Mouse (Mus musculus) cerebellum, adult 9-11 months (tissue): ENCODE measurements at regions not wholly inside any gene's neighbourhood (a gene's known extent, or its start where the extent isn't known, plus 50 kb on each side); places are given as distances from the start of the nearest gene placed in this dataset.
"Not testable (repeated sequence)": the region's sequence is repeated elsewhere in the genome, so short reads cannot be mapped to it uniquely, and the experiment has no call there.

Source experiments
- DNase-seq: peaks from one replicate; pipeline ENCODE4 v3.0.0; 2022

DNA sequence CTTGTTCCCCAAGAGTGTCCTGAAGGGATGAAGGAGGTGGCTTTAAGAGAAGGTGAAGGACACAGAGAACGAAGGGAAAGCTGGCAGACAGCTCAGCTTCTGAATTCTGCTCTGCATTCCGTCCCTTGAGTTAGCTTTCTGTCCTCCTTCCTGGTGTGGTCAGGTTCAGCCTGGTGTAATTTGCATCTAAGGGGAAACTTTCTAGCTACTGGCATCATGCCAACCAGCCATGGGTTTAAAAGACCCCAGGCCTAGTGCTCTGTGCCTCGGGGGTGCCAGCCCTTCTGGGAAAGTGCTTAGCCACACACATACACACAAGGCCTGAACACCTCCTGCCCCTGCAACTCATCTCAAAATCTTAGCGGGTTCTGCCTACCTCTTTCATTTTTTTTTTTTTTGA lies 246.9 kb downstream of the Fgf9 start:
- DNase-seq: no peak

DNA sequence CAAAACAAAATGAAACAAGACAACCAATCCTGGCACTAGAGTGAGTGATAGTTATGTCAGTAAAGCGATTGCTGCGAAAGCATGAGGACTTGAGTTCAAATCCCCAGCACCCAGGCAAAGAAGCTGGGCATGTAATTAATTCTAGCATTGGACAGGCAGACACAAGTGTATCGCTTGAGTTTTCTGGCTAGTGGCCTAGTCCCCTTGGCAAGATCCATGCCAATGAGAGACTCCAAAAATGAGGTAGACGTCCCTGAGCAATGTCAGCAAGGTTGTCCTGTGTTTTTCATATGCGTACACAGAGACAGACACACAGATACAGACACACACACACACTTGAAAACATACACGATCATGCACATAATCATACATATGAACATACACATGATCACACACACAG lies 237.3 kb downstream of the Fgf9 start:
- no peak for DNase-seq

DNA sequence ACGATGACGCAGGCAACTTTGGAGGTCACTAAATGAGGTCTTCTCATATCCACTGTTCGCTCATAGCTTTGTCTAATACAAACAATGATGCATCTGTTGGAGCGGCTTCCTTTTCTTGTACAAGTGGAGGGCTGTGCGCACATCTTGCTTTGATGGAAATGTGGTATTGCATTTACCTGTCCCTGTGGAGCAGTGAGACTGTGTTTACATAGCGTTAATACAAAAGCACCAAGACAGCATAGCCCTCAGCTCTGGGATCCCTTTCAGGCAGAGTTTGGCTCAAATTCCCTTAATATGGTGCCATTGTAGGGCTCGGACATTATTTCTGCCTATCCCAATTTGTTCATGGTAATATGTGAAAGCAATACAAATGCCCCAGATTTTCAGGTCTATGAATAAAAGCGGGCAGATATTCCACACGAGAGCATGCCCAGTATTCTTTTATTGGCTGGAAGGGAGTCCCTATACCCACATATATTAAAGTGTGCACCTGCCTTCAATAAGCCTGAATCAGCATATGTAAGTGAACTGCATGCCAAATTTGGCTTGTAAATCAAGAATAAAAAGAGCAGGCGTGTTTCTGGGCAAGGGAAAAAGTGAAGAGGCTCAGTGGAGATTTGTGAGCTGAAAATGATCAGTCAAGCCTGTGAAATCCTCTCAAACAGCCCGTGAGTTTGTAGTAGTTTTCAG lies 236.6 kb downstream of the Fgf9 start:
- DNase-seq: no peak

DNA sequence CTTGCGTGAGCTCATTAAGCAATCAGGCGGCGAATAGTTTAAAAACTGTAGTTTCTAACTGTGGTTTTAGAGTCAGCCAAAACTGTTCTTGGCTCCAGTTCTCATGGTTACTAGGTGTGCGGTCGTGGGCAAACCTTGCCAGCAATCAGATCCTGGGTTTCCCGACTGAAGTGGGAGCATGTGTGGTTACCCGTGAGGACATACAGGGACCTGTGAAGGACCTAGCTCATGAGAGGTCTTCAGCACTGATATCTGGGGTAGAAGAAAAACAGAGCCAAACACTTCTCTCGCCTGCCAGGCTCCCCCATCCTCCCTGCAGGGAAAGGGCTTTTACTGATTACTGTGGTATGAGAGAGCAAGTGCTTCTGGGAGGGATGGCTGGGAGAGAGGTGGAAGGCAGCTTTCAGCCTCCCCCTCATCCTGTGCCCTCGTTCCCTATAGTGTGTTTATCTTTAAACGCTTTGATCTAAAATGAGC lies 230.1 kb downstream of the Fgf9 start:
- no peak for DNase-seq

DNA sequence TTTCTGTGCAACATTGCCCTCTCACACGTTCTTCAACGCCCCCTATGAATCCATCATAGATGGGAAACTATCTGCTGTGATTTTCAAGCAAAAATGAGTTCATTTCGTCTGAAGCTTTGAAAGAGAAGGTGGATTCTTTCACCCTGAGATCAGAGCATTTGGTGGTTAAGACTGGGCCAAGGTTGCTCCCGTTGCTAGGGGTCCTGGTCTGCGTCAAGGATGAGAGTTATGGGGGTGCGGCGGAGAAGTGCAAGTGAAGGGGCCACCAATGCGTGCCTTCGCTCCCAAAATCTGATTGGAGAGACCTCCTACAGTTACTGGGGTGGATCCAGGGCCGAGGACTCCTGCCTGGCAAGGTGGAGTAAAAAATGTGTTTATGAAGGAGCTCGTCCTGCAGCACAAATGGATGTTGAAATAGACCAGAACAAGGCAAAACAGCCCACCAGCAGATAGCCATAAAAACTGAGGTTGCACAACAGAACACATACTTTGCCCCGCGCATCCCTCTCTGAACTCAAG lies 215.7 kb downstream of the Fgf9 start:
- DNase-seq: no peak

DNA sequence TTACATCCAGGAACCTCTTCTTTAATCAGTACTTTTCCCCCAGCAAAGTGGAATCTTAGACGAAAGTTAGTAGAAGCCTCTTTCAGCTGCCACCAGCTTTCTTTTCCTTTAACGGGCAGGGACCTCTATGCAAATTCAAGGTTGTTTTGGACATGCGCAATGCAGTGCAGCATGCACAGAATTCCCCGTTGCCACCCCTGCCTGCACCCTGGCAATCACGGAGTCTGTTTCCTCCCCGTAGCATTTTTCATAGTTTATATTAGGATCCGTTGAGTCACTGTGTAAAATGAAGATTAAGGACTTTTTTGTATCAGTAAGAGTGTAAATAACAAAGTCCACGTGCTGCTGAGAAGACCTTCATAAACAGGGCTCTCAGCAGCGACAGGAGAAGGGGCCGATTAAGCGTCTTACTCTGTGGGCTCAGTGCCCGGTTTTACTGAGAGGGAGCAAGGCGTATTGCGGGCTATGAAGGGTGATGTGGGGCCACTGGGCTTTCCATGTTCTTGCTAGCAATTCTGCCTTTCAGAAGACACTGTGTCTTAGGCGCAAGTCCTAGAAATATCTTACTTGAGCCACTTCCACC lies 212.5 kb downstream of the Fgf9 start:
- peak; percentile 5 for DNase-seq

DNA sequence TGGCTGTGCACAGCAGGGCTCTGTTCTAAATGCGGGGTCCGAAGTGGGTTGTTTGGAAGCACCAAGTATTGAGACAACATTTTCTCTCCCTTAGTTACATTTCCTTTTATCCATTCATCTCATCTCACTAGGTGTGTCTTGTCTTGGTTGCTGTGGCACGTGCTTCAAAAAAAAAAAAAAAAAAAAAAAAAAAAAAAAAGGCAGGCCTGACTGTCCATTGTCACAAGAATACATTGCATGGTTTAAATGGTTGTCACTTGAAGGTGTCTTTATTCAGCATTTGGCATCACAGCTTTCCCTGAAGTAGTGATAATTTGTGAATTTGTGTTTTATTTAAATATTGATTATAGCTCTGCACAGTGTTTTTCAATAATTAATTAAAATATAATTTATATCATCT lies 211.9 kb downstream of the Fgf9 start:
- DNase-seq: no peak

DNA sequence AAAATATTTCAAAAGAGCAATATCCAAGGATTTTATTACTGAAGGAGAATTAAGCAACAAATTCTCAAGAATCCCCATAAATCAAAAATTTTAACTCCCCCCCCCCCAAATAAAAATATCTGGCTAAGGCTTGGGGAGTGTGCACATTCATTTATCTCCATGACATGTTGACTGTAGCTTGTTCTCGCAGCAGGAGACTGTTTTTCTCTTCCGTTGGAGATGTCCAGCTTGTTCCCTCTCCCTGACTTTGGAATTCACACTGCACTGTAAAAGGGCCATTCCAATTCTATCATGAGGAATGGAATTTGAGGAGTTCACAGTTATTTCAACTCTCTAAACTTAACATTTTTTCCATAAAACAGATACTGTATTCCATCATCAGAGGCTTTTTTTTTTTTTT lies 204.1 kb downstream of the Fgf9 start:
- DNase-seq: not testable (repeated sequence)

DNA sequence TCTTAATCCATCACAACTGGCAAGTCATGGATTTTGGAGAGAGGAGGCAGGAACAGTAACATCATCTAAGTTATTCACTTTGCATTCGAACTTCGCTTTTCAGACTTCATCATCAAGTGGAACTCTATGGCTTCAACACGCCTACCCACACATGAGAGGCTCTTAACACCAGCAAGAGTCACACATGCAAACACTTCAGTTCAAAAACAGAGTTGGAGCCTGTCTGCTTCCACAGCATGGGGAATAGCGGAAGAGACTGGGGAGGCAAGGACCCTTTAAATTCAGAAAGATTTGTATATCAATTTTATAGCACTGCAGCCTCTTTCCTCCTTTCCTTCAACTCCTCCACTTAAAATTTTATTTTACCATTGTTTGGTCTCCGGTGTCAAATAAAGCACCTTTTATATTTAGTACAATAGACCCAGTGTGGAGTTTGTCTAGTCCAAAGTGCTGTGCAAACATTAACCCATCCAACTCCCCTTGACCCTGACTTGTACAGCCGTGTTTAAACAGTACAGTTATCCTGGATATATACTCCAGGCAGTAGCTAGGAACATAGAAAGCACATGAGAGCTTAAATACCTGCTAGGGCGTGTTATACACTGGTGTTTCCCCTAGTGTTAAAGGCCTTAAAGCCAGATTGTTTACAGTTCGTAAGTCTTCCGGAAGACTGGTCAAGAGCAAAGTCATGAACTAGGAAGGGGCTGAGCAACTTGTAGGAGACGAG lies 203.5 kb downstream of the Fgf9 start:
- no peak for DNase-seq

DNA sequence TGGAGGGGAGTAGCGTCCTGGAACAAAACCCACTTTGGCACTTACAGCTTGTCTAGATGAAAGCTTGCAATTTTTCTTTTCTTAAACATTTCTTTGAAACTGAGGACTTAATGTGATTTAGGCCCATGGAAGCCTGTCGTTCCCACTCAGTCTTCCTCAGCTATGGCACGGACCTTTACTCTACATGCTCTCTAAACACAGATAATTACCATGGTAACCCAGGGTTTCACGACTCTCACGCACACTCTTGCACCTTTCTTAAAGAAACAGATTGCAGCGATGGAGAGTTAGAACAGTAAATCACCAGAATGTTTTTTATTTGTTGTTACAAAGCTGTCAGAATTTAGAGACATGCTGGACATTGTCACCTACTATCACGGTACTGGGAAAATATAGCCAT lies 195.0 kb downstream of the Fgf9 start:
- no peak for DNase-seq

DNA sequence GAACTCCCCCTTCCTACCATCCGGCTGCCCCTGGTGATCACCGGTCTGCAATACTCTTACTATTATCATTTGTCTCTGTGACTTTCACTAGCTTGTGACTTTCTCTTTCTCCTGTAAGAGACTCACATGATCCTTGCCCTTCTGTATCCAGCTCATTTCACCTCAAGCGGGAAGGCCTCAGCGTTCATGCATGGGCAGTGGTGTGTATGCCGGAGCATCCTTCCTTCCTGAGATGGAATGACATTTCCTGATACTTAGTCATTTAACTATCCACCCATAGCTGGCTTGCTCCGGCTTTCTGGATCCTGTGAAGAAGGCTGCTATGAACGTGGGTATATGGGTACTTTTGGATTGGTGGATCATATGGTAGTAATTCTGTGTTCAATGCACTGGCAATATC lies 194.1 kb downstream of the Fgf9 start:
- no peak for DNase-seq

DNA sequence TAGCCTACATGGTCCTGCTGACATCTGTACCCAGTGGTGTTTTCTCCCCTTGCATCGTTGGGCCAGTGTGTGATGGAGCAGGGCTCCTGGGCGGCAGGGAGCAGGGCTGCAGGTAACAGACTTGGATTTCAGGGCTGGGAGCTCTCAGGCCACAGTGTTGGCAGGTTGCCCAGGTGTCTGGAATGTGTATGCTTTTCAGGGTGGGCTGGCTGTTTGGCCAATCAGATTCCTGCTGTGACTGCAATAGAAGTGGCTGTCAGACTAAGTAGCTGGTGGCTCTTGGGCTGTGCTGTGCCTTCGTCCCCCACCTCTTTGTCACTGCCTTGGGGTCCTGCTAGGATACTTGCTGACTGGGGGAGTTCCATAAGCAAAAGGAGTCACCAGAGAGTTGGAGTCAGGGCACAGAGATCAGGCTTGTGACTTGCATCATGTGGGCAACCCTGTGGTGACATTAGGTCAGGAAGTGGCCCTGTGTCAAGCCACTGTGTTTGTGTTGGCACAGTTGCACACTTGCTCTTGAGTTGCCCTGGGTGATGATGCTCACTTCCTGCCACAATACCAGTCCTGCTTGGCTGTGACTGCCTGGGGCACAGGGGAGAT lies 183.1 kb downstream of the Fgf9 start:
- no peak for DNase-seq

DNA sequence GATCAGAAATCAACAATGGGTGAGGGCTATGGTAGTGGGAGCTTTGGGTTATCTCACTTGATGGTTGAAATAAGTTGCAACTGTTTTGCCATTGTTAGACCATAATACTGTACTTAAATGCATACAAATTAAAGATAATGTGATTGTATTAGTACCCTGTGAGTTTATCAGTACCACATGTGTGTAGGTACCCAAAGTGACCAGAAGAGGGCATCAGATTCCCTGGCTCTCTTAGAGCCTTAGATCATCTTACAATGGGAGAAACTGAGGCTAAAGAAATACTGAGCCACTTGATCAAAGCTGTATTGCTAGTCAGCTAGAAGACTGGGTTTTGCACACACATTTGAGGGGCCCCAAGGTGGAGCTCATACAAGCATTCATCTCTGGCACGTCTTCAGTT lies 155.5 kb downstream of the Fgf9 start:
- DNase-seq: no peak

DNA sequence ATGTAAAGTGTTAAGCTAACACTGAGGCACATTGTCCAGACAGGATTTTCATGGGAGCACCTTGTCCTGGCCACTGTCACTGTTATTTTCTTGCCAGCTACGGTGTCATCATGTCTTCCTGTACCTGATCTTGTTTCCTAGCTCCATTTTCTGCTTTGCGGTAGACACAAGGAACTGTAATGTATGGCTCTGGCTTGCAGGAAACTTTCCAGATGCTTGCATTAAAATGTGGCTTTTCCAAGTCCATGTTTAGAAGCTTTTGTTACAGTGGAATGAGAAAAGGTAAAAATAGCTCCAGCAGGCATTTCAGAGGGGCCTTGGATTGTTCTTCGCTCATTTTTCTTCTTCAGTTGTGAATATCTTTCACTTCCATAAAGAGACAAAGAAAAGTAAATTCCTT lies 154.1 kb downstream of the Fgf9 start:
- DNase-seq: no peak

DNA sequence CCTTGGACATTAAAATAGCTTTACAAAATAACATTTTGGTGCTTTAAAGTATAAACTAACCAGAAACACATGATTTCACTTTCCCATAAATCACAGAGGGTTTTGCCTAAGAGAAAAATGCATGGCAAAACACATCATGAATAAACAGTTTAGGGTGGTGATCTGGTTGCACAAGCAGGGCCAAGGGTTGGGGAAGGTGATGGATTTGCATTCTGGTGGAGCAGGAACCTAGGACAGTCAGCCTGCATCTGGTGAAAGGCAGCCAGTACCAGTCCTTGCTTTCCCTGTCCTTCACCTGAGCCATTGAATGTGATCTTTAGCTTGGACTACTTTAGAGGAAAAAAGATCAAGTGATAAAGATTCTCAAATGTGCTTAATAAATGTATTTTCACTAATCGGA lies 138.1 kb downstream of the Fgf9 start:
- no peak for DNase-seq

DNA sequence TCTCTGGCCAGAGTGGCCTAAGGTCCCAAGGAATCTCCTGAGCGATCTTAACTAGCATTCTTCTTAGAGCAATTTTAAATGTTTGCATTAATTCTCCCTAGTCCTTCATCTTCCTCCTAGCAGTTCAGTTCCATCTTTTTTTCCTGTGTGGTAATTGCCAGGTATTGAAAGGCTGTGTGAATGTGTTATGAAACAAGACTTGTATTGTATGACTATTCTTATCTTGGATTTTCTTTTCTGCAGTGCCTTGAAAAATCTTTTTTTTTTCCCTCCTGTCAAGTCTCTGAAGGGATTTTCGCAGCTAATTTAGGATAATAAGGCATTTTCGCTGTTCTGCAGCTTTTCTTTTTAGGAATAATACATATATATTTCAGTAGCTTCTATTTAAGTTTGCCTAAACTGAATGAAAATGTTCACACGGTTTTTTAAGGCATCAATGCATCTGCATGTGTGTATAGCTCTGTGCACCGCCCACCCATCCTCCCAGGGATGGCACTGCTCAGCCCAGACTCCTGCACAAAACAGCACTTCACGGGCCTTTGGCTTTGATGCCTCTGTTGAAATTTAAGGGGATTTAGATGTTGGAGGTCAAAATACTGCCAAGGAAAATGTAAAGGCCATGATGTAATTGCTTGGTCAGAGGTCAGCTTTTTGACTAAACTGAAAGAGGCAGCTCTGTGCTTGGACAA lies 132.4 kb downstream of the Fgf9 start:
- no peak for DNase-seq

DNA sequence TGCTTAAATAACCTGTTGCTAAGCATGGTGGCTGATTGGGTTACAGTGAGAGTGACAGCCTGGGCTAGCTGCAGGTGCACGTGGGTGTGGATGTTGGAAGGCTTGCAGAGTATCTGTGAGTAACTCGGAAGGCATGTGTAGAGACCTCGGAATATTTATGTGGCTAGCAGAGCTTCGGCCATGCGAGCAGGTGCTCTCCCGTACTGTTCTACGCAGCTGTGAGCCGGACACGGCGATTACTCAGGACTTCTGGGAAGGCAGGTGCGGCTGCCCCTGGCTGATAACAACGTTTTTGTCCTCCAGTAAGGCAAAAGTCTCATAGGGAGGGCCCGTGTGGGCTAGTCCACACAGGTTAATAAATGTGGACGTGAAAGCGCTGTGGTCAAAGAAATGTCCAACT lies 119.6 kb downstream of the Fgf9 start:
- no peak for DNase-seq

DNA sequence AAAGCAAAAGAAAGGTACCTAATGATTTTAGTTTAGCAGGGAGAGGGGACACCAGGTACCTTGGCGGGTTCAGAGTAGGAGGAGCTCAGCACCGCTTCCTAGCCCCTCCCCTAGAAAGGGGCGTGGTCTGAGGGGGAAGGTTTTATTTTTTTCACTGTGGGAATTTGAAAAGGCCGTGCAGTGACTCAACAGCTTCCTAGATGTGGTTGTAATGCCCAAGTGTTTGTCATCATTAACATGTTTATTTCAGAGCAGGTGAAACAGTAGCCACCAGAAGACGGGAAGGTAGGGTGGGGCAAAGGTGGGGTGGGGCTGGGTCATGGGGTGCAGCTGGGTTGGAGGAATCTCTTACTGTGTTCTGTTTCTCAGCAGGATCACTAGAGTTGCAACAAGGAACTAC lies 112.5 kb downstream of the Fgf9 start:
- no peak for DNase-seq

DNA sequence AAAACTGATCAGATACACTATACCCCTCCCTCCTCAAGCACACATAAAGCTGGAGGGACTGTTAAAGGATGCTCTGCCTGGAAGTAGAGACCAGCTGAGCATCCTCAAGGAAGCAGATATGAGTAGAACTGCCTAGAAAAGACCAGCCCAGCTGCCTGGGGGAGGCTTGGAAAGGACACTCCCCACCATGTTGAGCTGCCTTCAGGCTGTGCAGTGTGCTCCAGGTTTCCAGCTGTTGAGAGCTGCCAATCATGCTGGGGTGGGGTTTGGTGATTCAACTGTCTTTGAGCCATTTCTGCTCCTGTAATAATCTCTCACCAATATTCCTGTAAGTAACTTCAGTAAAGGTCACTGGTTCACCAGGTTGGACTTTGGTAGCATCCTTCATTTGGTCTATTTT lies 110.4 kb downstream of the Fgf9 start:
- DNase-seq: no peak

DNA sequence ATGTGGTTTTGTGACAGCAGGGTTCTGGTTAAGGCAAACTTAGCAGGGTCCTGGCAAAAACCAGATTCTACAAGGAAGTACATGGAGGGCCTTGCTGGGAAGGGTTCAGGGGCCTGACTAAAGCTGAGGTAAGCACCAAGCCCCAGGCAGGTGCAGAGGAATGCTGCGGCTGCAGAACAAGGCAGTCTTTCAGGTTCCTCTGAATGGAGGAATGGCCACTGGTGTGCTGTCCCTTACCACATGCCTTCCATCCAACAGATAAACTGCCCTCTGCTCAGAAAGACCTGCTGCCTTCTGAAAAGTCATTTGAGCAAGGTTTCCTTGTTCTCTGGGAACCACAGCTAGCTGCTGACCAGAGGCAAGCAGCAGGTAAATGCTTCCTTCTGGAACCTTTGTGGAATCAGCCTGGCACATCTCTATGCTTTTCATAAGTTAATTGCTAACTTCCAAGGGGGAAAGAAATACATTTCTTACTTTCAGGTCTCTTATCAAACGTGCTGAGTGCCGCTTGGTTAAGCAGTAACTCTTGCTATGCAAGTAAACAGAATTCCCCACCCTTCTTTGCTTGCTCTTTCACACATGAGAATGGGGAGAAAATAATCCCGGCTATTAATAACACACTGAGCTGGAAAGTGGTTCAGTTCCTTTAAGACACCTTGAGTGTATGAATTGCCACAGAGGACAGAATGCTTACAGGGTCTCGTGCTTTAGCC lies 105.5 kb downstream of the Fgf9 start:
- DNase-seq: no peak

DNA sequence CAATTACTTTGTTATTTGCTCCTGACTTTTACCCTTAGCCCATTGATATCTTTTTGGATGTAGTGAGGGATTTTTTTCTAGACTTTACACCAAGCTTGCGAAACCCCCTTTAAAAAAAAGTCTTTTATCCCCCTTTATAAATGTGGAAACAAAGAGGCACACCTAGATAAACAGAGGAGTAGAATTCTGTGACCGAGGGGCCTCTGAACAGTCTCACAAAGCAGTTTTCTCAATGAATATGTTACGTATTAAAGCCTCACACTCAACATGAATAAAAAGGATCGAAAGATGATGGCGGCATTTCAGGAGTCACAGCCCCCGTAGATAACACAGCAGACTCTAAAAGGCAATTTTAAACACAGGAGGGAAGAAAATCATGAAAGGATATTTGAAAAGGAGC lies 104.2 kb downstream of the Fgf9 start:
- DNase-seq: no peak

DNA sequence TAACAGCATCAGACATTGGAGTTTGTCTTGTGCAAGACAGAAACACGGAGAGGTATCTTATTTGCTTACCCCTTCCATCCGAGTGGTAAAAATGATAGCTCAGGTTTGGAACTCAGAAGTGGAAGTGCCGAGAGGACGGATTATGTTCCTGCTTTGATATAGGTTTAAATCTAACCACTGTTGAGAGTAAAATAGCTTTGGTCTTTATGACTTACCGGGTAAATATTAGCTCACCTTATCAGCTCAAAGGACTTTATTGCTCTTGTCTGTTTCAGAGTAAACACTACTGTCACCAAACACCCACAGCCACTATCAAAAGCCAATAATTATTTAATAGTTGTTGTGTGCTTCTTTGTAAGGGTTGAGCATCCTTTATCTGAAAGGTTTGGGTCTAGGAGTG lies 98.6 kb downstream of the Fgf9 start:
- no peak for DNase-seq
